Mouse (Mus musculus): ENCODE results near the gene Syt2. TPM values are rescaled to one million over a fixed set of nuclear protein-coding genes. Genes with fewer than 3 reads are reported as not detected.
A peak's percentile ranks its signal among the peaks of the same experiment; 100 is the strongest.

The Syt2 gene
- polyA plus RNA-seq, 1 experiment: 0.01 TPM

DNA sequence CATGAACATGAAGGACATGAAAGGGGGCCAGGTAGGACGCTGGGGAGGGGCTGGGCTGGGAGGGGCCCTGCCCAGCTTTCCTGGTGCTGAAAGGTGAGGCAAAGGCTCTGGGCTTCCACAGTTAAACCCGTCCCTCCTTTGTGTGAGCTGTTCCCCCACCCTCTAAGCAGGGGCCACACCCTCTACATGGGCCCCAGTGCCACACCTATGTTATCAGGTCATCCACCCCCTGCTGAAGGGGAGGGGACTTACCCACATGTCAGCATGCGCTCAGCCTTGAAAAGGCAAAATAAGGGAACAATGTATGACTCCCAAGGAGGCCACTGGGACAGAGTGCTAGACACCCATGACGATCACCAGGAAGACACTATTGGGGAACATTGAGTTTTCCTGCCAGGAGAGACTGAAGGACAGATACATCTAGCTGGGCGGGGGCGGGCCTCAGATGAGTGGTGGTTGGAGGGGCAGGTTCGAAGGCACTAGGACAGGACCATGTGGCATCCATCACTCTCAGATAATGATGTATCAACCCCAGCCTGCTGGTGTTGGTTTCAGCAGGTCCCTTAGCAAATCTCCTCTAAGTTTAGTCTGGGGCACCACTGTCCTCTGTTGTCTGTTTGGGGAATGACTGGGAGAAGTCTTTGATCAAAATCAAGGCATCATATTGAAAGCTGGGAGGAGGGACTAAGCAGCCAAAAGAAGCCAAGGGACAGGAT is 95.6 kb downstream of the Syt2 start:
- no peaks in the 10 kb centered on the region; the same call in 1 of the 2 replicates for H3K36me3 ChIP-seq (ENCODE audit: control insufficient read depth)
- H3K4me1 ChIP-seq (ENCODE audit: control insufficient read depth): peaks cover 62% of the 10 kb centered on the region
- no peak; the same call in 1 of the 2 replicates for TF ChIP-seq GATA1 (IDR thresholded peaks at IDR 0.05; ENCODE audit: low read length)
- no peak for TF ChIP-seq TAL1 (IDR thresholded peaks at IDR 0.05; ENCODE audit: low read length)
- peak overlapping the region; percentile 46 for H3K4me3 ChIP-seq (replicated peaks)
- H3K9me3 ChIP-seq (ENCODE audit: control insufficient read depth, low read length): no peaks in the 10 kb centered on the region
- peaks cover 8% of the 10 kb centered on the region; the same call in 1 of the 2 replicates for H3K27me3 ChIP-seq (ENCODE audit: control insufficient read depth)

GRCm38 (mm10) chr1:134745648-134746047 is 99.2 kb downstream of the Syt2 start:
- TF ChIP-seq TAL1 (IDR thresholded peaks at IDR 0.05; ENCODE audit: low read length) (no peak), GATA1 (IDR thresholded peaks at IDR 0.05; ENCODE audit: low read length) (no peak)
- Histone ChIP-seq H3K36me3 (ENCODE audit: control insufficient read depth) (no peaks in the 10 kb centered on the region; the same call in 1 of the 2 replicates), H3K27me3 (ENCODE audit: control insufficient read depth) (no peaks in the 10 kb centered on the region), H3K9me3 (ENCODE audit: control insufficient read depth, low read length) (no peaks in the 10 kb centered on the region), H3K4me3 (replicated peaks) (no peak overlapping the region), H3K4me1 (ENCODE audit: control insufficient read depth) (peaks cover 69% of the 10 kb centered on the region)

GRCm38 (mm10) chr1:134747236-134748174 is 101.0 kb downstream of the Syt2 start:
- TF ChIP-seq TAL1 (IDR thresholded peaks at IDR 0.05; ENCODE audit: low read length) (no peak), GATA1 (IDR thresholded peaks at IDR 0.05; ENCODE audit: low read length) (no peak)
- Histone ChIP-seq H3K36me3 (ENCODE audit: control insufficient read depth) (no peaks in the 10 kb centered on the region; the same call in 1 of the 2 replicates), H3K9me3 (ENCODE audit: control insufficient read depth, low read length) (no peaks in the 10 kb centered on the region), H3K4me3 (replicated peaks) (peak overlapping the region; percentile 48), H3K4me1 (ENCODE audit: control insufficient read depth) (peaks cover 50% of the 10 kb centered on the region), H3K27me3 (ENCODE audit: control insufficient read depth) (no peaks in the 10 kb centered on the region)

DNA sequence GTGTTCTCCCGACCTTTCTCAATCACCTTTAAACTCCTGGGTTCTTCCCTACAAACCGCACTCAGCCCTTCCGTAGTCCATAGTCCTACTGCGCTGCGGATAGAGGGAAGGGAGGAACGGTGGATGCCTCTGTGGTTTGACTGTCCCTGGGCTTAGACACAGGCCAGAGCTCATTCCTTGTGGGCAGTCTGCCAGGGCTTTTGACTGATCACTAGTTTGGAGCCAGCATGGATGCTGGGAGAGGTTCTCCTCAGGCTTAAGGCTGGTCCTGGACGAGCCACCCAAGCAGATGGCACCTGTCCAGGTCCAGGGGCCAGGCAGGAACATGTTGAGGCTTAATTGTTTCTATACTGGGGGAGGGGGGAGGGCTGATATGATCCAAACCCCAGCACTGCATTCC is 103.4 kb downstream of the Syt2 start:
- H3K27me3 ChIP-seq (ENCODE audit: control insufficient read depth): no peaks in the 10 kb centered on the region
- no peaks in the 10 kb centered on the region; the same call in 1 of the 2 replicates for H3K36me3 ChIP-seq (ENCODE audit: control insufficient read depth)
- TF ChIP-seq GATA1 (IDR thresholded peaks at IDR 0.05; ENCODE audit: low read length): no peak
- no peak for TF ChIP-seq TAL1 (IDR thresholded peaks at IDR 0.05; ENCODE audit: low read length)
- H3K9me3 ChIP-seq (ENCODE audit: control insufficient read depth, low read length): no peaks in the 10 kb centered on the region
- peaks cover 26% of the 10 kb centered on the region for H3K4me1 ChIP-seq (ENCODE audit: control insufficient read depth)
- H3K4me3 ChIP-seq (replicated peaks): no peak overlapping the region

- Histone ChIP-seq H3K9me3 (ENCODE audit: control insufficient read depth, low read length) (no peaks in the 10 kb centered on the region), H3K27me3 (ENCODE audit: control insufficient read depth) (no peaks in the 10 kb centered on the region), H3K4me3 (replicated peaks) (no peak overlapping the region), H3K4me1 (ENCODE audit: control insufficient read depth) (peaks cover 8% of the 10 kb centered on the region), H3K36me3 (ENCODE audit: control insufficient read depth) (no peaks in the 10 kb centered on the region)
- TF ChIP-seq GATA1 (IDR thresholded peaks at IDR 0.05; ENCODE audit: low read length): no peak
Observed at GRCm38 (mm10) chr1:134752447-134752846, 106.0 kb downstream of the Syt2 start.

GRCm38 (mm10) chr1:134753751-134754630 is 107.5 kb downstream of the Syt2 start:
- Histone ChIP-seq H3K4me1 (ENCODE audit: control insufficient read depth) (no peaks in the 10 kb centered on the region), H3K27me3 (ENCODE audit: control insufficient read depth) (no peaks in the 10 kb centered on the region), H3K9me3 (ENCODE audit: control insufficient read depth, low read length) (no peaks in the 10 kb centered on the region), H3K36me3 (ENCODE audit: control insufficient read depth) (peaks cover under 1% of the 10 kb centered on the region), H3K4me3 (replicated peaks) (no peak overlapping the region)
- no peak for TF ChIP-seq TAL1 (IDR thresholded peaks at IDR 0.05; ENCODE audit: low read length)
- no peak for TF ChIP-seq GATA1 (IDR thresholded peaks at IDR 0.05; ENCODE audit: low read length)

GRCm38 (mm10) chr1:134754818-134755217 is 108.3 kb downstream of the Syt2 start:
- H3K36me3 ChIP-seq (ENCODE audit: control insufficient read depth): peaks cover 5% of the 10 kb centered on the region
- no peaks in the 10 kb centered on the region for H3K27me3 ChIP-seq (ENCODE audit: control insufficient read depth)
- TF ChIP-seq GATA1 (IDR thresholded peaks at IDR 0.05; ENCODE audit: low read length) (no peak), TAL1 (IDR thresholded peaks at IDR 0.05; ENCODE audit: low read length) (no peak)
- H3K4me3 ChIP-seq (replicated peaks): no peak overlapping the region
- H3K4me1 ChIP-seq (ENCODE audit: control insufficient read depth): no peaks in the 10 kb centered on the region
- H3K9me3 ChIP-seq (ENCODE audit: control insufficient read depth, low read length): no peaks in the 10 kb centered on the region

DNA sequence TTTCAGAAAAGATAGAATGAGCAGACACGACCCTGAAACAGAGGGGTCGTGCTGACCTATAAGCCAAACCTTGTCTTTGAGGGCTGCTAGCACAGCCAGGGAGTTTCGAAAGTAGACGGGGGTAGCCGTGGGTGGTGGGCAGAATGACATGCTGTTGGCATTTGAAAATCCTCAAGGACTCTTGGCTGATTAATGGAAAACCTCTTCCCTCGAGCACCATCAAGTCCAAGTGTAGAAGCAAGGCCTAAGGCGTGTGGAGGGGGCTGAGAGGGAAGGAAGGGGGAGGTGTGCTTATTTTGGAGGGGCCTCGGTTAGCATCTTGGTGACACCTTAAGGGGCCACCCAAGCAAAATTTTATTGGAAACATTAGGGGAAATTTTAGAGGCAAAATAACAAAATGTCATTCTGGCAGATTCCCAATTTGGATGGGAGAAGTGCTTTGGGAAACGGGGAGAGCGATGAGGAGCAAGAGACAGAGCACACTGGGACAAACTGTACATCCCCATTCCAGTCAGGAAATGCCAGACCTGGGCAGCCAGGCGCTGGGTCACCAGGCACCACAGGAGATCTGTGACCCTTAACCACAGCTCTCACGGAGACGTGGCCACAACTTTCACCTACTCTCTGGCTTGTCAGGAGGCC is 109.2 kb downstream of the Syt2 start:
- H3K4me1 ChIP-seq (ENCODE audit: control insufficient read depth): no peaks in the 10 kb centered on the region
- no peak for TF ChIP-seq GATA1 (IDR thresholded peaks at IDR 0.05; ENCODE audit: low read length)
- TF ChIP-seq TAL1 (IDR thresholded peaks at IDR 0.05; ENCODE audit: low read length): no peak
- H3K27me3 ChIP-seq (ENCODE audit: control insufficient read depth): no peaks in the 10 kb centered on the region
- H3K36me3 ChIP-seq (ENCODE audit: control insufficient read depth): peaks cover 8% of the 10 kb centered on the region
- H3K9me3 ChIP-seq (ENCODE audit: control insufficient read depth, low read length): no peaks in the 10 kb centered on the region
- H3K4me3 ChIP-seq (replicated peaks): no peak overlapping the region

Data from erythroblast, embryonic 14.5 days (primary cell).